Mouse (Mus musculus): ENCODE results near the gene Lsm14b.

Gene Lsm14b

GRCm38 (mm10) chr2:180063338-180064131 is 38.7 kb downstream of the Lsm14b start:
- DNase-seq (ENCODE audit: low spot score): no peak

- no peak for DNase-seq (ENCODE audit: low spot score)
Observed at GRCm38 (mm10) chr2:180069770-180070480, 45.1 kb downstream of the Lsm14b start.

GRCm38 (mm10) chr2:180070481-180071453 is 46.0 kb downstream of the Lsm14b start, which contains the start of gene Mtg2:
Gene Mtg2, plus strand, starts transcription at chr2:180070588.
- peak; percentile 89 for DNase-seq (ENCODE audit: low spot score)

DNA sequence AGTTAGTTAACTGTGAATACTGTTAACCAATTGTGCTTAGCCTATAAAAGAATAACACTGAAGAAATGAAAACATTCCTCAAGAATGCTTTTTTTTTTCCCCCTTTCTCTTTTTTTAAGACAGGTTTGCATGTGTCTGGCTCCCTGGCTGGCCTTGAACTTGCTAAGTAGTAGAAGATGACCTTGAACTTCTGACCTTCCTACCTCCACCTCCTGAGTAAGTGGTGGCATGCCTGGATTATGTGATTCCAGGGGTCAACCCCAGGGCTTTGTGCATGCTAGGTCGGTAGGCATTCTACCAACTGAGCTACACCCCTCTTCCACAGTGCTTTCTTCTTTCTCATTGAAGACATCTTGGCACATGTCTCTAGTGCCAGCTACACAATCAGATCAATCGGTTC is 46.9 kb downstream of the Lsm14b start:
- DNase-seq (ENCODE audit: low spot score): no peak

- no peak for DNase-seq (ENCODE audit: low spot score)
Observed at GRCm38 (mm10) chr2:180072886-180073285, 48.1 kb downstream of the Lsm14b start.

DNA sequence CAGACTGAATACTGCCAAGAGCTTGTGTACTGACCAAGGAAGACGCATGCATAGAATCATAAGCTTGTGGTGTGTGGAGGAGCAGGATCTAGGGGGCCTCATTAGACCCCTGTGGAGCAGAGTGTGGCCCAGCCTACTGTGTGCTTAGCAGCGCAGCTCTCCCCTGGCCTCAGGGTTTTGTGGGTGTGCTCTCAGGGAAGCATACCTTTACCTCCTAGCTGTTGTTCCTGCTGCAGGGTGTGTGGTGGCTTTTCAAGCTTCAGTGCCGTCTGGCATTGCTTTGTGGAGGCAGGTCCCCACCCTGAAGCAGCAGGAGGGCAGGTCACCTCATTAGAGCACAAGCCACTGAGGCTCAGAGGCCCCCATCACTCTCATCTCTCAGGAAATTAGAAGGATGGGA is 52.8 kb downstream of the Lsm14b start:
- DNase-seq (ENCODE audit: low spot score): no peak

DNA sequence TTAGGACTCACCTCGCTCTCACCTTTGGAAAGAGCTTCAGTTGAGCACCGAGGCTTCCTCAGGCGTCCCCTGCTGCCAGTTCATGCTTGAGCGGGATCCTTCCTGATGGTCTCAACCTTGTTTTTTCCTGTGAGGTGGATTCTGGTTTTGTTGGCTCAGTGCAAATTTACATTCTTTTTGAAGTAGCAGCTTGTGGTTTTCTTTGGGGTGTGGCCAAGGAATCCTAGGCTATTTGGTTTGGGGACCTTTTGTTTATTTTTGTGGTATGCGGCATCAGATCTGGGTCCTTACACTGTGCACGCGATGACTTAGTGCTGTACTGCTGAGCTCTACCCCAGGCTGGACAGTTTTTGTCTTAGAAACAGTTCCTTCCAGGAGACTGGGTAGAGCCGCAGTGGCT is 55.9 kb downstream of the Lsm14b start:
- no peak for DNase-seq (ENCODE audit: low spot score)

DNA sequence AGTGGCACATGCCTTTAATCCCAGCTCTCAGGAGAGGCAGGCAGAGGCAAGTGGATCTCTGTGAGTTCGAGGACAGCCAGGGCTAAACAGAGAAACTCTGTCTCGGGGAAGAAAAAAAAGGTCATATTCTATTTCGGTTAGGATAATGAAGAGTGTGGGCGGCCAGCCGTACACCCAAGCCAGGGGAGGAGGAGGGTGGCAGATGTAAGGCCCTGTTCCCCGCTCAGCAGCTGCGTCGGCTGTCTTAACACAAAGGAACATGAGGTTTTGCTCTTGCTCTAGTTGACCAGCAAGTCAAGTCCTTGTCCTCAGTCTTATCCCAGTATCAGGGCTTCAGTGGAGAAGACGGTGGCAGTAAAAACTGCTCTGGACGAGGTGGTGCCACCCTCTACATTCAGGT is 58.3 kb downstream of the Lsm14b start:
- no peak for DNase-seq (ENCODE audit: low spot score)

GRCm38 (mm10) chr2:180084565-180084964 is 59.8 kb downstream of the Lsm14b start:
- no peak for DNase-seq (ENCODE audit: low spot score)

Measured in c-Kit-positive CD71-positive TER-119-positive erythroid progenitor cells, embryonic 14.5 days (primary cell).